Mouse (Mus musculus): ENCODE measurements around the gene Tldc2.

Tldc2 gene

GRCm38 (mm10) chr2:157086796-157087195 is at the start of gene Tldc2:
TSS of gene Tldc2 (plus strand) at chr2:157087055.
- DNase-seq: no peak

GRCm38 (mm10) chr2:157037303-157037702 is 49.6 kb upstream of the Tldc2 start:
- DNase-seq: no peak

- DNase-seq: peak in 1 of 2 experiments; percentile 18
Measured at GRCm38 (mm10) chr2:157039900-157040648, 46.8 kb upstream of the Tldc2 start.

GRCm38 (mm10) chr2:157040649-157041046 is 46.2 kb upstream of the Tldc2 start:
- no peak for DNase-seq

GRCm38 (mm10) chr2:157041421-157041820 is 45.4 kb upstream of the Tldc2 start:
- DNase-seq: no peak

GRCm38 (mm10) chr2:157043556-157043955 is 43.3 kb upstream of the Tldc2 start:
- no peak for DNase-seq

GRCm38 (mm10) chr2:157043987-157044386 is 42.9 kb upstream of the Tldc2 start:
- no peak for DNase-seq

GRCm38 (mm10) chr2:157045932-157046331 is 40.9 kb upstream of the Tldc2 start:
- DNase-seq: no peak

GRCm38 (mm10) chr2:157046956-157047355 is 39.9 kb upstream of the Tldc2 start:
- DNase-seq: no peak

- no peak for DNase-seq
Measured at GRCm38 (mm10) chr2:157048395-157049181, 38.3 kb upstream of the Tldc2 start.

GRCm38 (mm10) chr2:157049831-157050243 is 37.0 kb upstream of the Tldc2 start:
- DNase-seq: no peak

- DNase-seq: peak in 1 of 2 experiments; percentile 59
Measured at GRCm38 (mm10) chr2:157052448-157052847, 34.4 kb upstream of the Tldc2 start.

- no peak for DNase-seq
Measured at GRCm38 (mm10) chr2:157053124-157053523, 33.7 kb upstream of the Tldc2 start.

GRCm38 (mm10) chr2:157053787-157054186 is 33.1 kb upstream of the Tldc2 start:
- no peak for DNase-seq

GRCm38 (mm10) chr2:157054297-157054696 is 32.6 kb upstream of the Tldc2 start:
- peak; percentile 45 to 64 for DNase-seq

GRCm38 (mm10) chr2:157054816-157055215 is 32.0 kb upstream of the Tldc2 start:
- DNase-seq: peak; percentile 32 to 69

- DNase-seq: no peak
Measured at GRCm38 (mm10) chr2:157055721-157056120, 31.1 kb upstream of the Tldc2 start.

- DNase-seq: no peak
Measured at GRCm38 (mm10) chr2:157057186-157057585, 29.7 kb upstream of the Tldc2 start.

- no peak for DNase-seq
Measured at GRCm38 (mm10) chr2:157057758-157058157, 29.1 kb upstream of the Tldc2 start.

- peak; percentile 57 to 74 for DNase-seq
Measured at GRCm38 (mm10) chr2:157058342-157058998, 28.4 kb upstream of the Tldc2 start.

- peak in 1 of 2 experiments; percentile 41 for DNase-seq
Measured at GRCm38 (mm10) chr2:157059166-157059565, 27.7 kb upstream of the Tldc2 start.

- DNase-seq: no peak
Measured at GRCm38 (mm10) chr2:157060037-157060436, 26.8 kb upstream of the Tldc2 start.

GRCm38 (mm10) chr2:157060557-157061305 is 26.1 kb upstream of the Tldc2 start:
- peak in 1 of 2 experiments; percentile 22 for DNase-seq
